Mouse (Mus musculus) CH12.LX (cell line): ENCODE results near the gene Cox19. TPM values are rescaled to one million over a fixed set of nuclear protein-coding genes. Genes with fewer than 3 reads are reported as not detected.

ENCODE experiments used
- DNase-seq: peaks from one replicate; pipeline ENCODE4 v3.0.0-alpha.2; 2013; ENCODE audit errors: extremely low read depth
- H3K27ac ChIP-seq: 2 replicates; pipeline ENCODE4 v1.5.1; 2012; ENCODE audit warnings: low read depth, mild to moderate bottlenecking, control low read depth, moderate library complexity; ENCODE audit not compliant: insufficient read depth
- H3K27me3 ChIP-seq: replicated peaks from 2 replicates; pipeline ENCODE3; 2012; ENCODE audit warnings: inconsistent platforms
- H3K36me3 ChIP-seq, 2 experiments: replicated peaks in 1 of 2; 2 replicates each; pipeline versions ENCODE3 to v1.6.1; 2012; ENCODE audit warnings: inconsistent platforms in 1 of 2, low read length in 1 of 2, mild to moderate bottlenecking in 1 of 2, mixed read lengths in 1 of 2, moderate library complexity in 1 of 2; ENCODE audit not compliant: control insufficient read depth in 1 of 2, insufficient read depth in 1 of 2
- H3K4me1 ChIP-seq, 2 experiments: 2 replicates each; pipeline ENCODE4 v1.6.1; 2012; ENCODE audit warnings: inconsistent platforms in 1 of 2, moderate library complexity in 1 of 2; ENCODE audit not compliant: insufficient read depth in 2 of 2, control insufficient read depth in 1 of 2
- H3K4me2 ChIP-seq: 2 replicates; pipeline ENCODE4 v1.6.1; 2012; ENCODE audit warnings: low read depth, mild to moderate bottlenecking, control low read depth; ENCODE audit not compliant: poor library complexity, insufficient read depth, severe bottlenecking
- H3K4me3 ChIP-seq, 3 experiments: fragments of 150-350 bp in 1 of 3; sonication (generic) in 1 of 3; replicated peaks in 1 of 3; 2 replicates each; pipeline versions ENCODE3 to v1.5.1; 2011 to 2012; ENCODE audit warnings: low read depth in 2 of 3, low read length in 2 of 3, mild to moderate bottlenecking in 2 of 3, moderate library complexity in 2 of 3, control low read depth in 1 of 3, improper control_type of control experiment in 1 of 3, inconsistent platforms in 1 of 3, mixed read lengths in 1 of 3; ENCODE audit not compliant: poor library complexity in 1 of 3
- H3K79me2 ChIP-seq: replicated peaks from 2 replicates; pipeline ENCODE4 v1.6.1; 2012; ENCODE audit warnings: mild to moderate bottlenecking, moderate library complexity; ENCODE audit not compliant: control insufficient read depth, poor library complexity, insufficient read depth, severe bottlenecking; ENCODE audit errors: extremely low read depth
- H3K9ac ChIP-seq: 2 replicates; pipeline ENCODE4 v1.6.1; 2012; ENCODE audit warnings: low read depth, mild to moderate bottlenecking, control low read depth, moderate library complexity; ENCODE audit not compliant: insufficient read depth
- H3K9me3 ChIP-seq: replicated peaks from 2 replicates; pipeline ENCODE3; 2012; ENCODE audit warnings: low read length, inconsistent platforms, mixed read lengths
- BHLHE40 ChIP-seq: IDR thresholded peaks from 2 replicates; pipeline ENCODE4 v1.6.1; 2011; ENCODE audit warnings: mild to moderate bottlenecking, low read depth, low read length, improper control_type of control experiment
- CTCF ChIP-seq, 2 experiments: IDR thresholded peaks in 1 of 2; conservative IDR thresholded peaks in 1 of 2; 2 replicates each; pipeline ENCODE4 v1.5.1; 2011 to 2012; ENCODE audit warnings: low read depth in 2 of 2, low read length in 2 of 2, improper control_type of control experiment in 1 of 2, inconsistent platforms in 1 of 2, mild to moderate bottlenecking in 1 of 2, moderate library complexity in 1 of 2
- EP300 ChIP-seq: IDR thresholded peaks from 2 replicates; pipeline ENCODE4 v1.6.1; 2011; ENCODE audit warnings: low read length, improper control_type of control experiment
- GABPA ChIP-seq: IDR thresholded peaks from 2 replicates; pipeline ENCODE4 v1.6.1; 2012; ENCODE audit warnings: low read depth, low read length, improper control_type of control experiment, inconsistent platforms; ENCODE audit not compliant: insufficient replicate concordance
- IRF4 ChIP-seq: IDR thresholded peaks from 2 replicates; pipeline ENCODE4 v1.6.1; 2014; ENCODE audit warnings: low read depth, mild to moderate bottlenecking, inconsistent platforms, low read length, improper control_type of control experiment
- MEF2A ChIP-seq: IDR thresholded peaks from 2 replicates; pipeline ENCODE4 v1.6.1; 2014; ENCODE audit warnings: low read depth, mild to moderate bottlenecking, inconsistent platforms, low read length, improper control_type of control experiment, borderline replicate concordance
- PAX5 ChIP-seq: IDR thresholded peaks from 2 replicates; pipeline ENCODE4 v1.6.1; 2012; ENCODE audit warnings: low read length, inconsistent platforms, mixed read lengths
- POLR2A ChIP-seq: IDR thresholded peaks from 2 replicates; pipeline ENCODE4 v1.6.1; 2011; ENCODE audit warnings: low read depth, mild to moderate bottlenecking, improper control_type of control experiment, low read length
- RAD21 ChIP-seq: IDR thresholded peaks from 2 replicates; pipeline ENCODE4 v1.6.1; 2011; ENCODE audit warnings: low read depth, mild to moderate bottlenecking, low read length, improper control_type of control experiment, moderate library complexity
- SMC3 ChIP-seq: IDR thresholded peaks from 2 replicates; pipeline ENCODE4 v1.6.1; 2011; ENCODE audit warnings: low read depth, low read length, improper control_type of control experiment
- TCF12 ChIP-seq: IDR thresholded peaks from 2 replicates; pipeline ENCODE4 v1.6.1; 2014; ENCODE audit warnings: low read depth, mild to moderate bottlenecking, inconsistent platforms, low read length, improper control_type of control experiment
- UBTF ChIP-seq: IDR thresholded peaks from 2 replicates; pipeline ENCODE4 v1.6.1; 2012; ENCODE audit warnings: low read depth, mild to moderate bottlenecking, inconsistent platforms, low read length, improper control_type of control experiment, moderate library complexity
- USF1 ChIP-seq: IDR thresholded peaks from 2 replicates; pipeline ENCODE4 v1.6.1; 2014; ENCODE audit warnings: low read depth, mild to moderate bottlenecking, inconsistent platforms, low read length, improper control_type of control experiment
- USF2 ChIP-seq: conservative IDR thresholded peaks from 2 replicates; pipeline ENCODE4 v1.6.1; 2011; ENCODE audit warnings: low read depth, low read length, improper control_type of control experiment
- ZKSCAN1 ChIP-seq: IDR thresholded peaks from 2 replicates; pipeline ENCODE4 v1.6.1; 2012; ENCODE audit warnings: low read depth, inconsistent platforms, low read length, improper control_type of control experiment, borderline replicate concordance
- ZNF384 ChIP-seq: IDR thresholded peaks from 2 replicates; pipeline ENCODE4 v1.6.1; 2012; ENCODE audit warnings: low read depth, low read length, improper control_type of control experiment, inconsistent platforms
- dilution Hi-C: fragments of 300-500 bp; cut with MboI; formaldehyde crosslinking; loops from 2 replicates; pipeline ENCODE4 v1.14.3; 2020; ENCODE audit warnings: low sequenced_read_pairs; ENCODE audit not compliant: extremely low pct_unique_long_range_greater_than_20kb, extremely low pct_ligation_motif_present
- in situ Hi-C: fragments of 300-500 bp; cut with MboI; formaldehyde crosslinking; loops from 3 replicates; pipeline ENCODE4 v1.14.3; 2019; ENCODE audit warnings: low sequenced_read_pairs, low pct_ligation_motif_present, low pct_unique_long_range_greater_than_20kb, mixed read lengths
- polyA plus RNA-seq: library from polyadenylated mRNA; unstranded; fragments of >175 nt; gene quantifications from 2 replicates; pipeline ENCODE4 v1.2.1, GENCODE M21; 2012; ENCODE audit warnings: low read depth; ENCODE audit not compliant: insufficient read length
- total RNA-seq, 2 experiments: library from RNA; depleted of rRNA; stranded (reverse); fragments of 300-350 nt in 1 of 2; fragments of >200 nt in 1 of 2; gene quantifications; 2 replicates each; pipeline ENCODE4 v1.2.3; 2012 to 2014

Cox19 gene
- total and polyA plus RNA-seq, 3 experiments, result 30.1 to 70.1 (median 32.1) TPM

DNA sequence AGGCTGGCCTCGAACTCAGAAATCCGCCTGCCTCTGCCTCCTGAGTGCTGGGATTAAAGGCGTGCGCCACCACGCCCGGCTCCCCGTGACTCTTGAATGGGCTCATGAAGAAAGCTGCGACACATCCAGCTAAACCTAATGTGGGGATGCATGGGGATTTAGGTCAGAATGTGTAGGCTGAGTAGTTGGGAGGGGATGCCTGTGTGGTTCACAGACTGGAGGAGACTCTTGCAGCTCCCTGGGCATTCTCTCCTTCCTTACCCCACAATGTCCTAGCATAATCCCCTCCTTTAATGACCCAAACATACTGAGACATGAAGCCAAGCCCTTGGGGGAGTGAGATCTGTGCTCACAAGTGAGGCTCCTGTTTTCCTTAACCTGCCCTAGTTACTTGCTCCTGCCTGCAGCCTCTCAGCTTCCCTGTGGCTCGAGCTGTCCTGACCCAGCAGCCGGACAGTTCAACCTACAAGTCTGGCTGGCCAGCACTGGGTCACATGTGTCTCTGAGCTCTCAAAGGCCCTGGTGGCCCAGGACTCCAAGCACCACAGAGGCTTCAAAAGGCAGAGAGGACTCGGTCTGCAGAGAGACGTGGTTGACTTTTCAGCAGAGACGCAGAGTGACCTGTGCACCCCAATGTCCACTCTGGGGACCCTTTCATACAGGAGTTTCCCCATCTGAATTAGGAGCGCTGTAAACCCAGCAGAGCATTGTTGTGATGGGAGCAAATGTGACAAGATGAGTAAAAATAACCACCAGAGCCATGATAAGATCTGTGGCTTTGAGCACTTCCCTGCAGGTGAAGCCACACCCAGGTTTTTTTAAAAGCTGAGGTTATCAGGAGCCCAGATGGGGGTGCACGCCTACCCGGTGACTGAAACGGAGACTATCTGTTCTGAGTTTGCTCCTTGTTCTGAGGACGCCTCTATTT is 30.6 kb upstream of the Cox19 start:
- TF ChIP-seq USF2 (no peak), EP300 (peak; percentile 24; the same call in 1 of the 2 replicates), MEF2A (peak; percentile 52; the same call in 1 of the 2 replicates), IRF4 (peak; percentile 19; the same call in 1 of the 2 replicates), ZKSCAN1 (no peak), ZNF384 (peak; percentile 82), BHLHE40 (peak; percentile 34; the same call in 1 of the 2 replicates), POLR2A (no peak)
- TF ChIP-seq, all 38 proteins: peak for 5
- Histone ChIP-seq H3K9me3 (no peaks in the 10 kb centered on the region), H3K79me2 (no peaks in the 10 kb centered on the region), H3K27me3 (no peaks in the 10 kb centered on the region), H3K36me3 (peaks cover 0 to 42% of the 10 kb centered on the region in 2 experiments), H3K9ac (no peak overlapping the region), H3K4me1 (peaks cover 0 to 20% of the 10 kb centered on the region in 2 experiments; a peak in 2 of 4 replicates), H3K4me3 (no peak overlapping the region), H3K4me2 (no peak overlapping the region), H3K27ac (no peak overlapping the region)
- DNase-seq, result peak; percentile 68
- in situ Hi-C loops, result no loop called here
- dilution Hi-C loops, result no loop called here

DNA sequence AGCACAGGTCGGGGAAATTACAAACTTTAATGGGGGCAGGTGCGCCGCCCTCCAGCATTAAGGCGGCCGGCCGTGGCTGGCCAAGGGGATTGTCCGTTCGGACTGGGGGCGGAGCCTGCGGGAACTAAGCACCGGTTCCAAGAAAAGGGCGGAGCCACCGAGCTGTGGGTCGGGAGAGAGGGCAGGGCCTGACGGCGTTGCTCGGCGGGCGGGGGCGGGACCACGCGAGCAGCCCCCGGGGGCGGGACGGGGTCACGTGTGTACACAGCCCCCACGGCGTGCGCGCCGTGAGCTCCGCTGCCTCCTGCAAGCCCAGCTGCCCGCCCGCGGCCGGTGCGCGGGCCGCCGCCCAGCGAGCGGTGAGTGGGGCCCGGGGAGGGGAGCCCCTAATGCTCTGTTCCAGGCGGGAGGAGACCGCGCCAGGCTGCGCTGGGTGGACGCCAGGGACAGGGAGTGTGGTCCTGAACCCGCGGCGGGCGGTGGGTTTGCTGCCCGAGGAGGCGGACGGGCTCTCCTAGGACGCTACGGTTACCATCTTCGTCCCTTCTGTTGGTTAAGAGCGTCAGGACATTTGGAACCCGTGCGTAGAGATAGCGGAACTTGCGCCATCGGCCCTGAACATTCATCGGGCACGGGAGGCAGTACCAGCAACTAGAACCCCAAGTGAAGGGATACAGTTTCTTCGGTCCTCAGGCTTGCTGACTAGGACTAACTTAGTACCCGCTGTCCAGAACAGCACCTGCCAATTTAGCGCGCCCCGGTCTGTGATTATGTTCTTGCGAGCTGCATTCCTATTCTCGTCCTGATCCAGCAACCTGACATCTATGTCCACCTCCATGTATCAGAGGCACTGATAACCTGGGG is 29.4 kb upstream of the Cox19 start:
- H3K4me1 ChIP-seq, result peaks cover 0 to 20% of the 10 kb centered on the region in 2 experiments; a peak in 2 of 4 replicates

More for the DNA sequence above, 29.4 kb upstream of the Cox19 start:
- TF ChIP-seq BHLHE40 (peak; percentile 71), CTCF (conservative IDR thresholded peaks at IDR 0.05 in 1 of 2, IDR thresholded peaks at IDR 0.05 in 1 of 2; ENCODE audit: low read depth in 2 of 2, low read length in 2 of 2) (no peak), POLR2A (no peak), TCF12 (0 out of 2 replicates have a peak, but pooled peaks have one; percentile 23), RAD21 (no peak), UBTF (no peak), PAX5 (no peak), GABPA (no peak), USF1 (peak; percentile 62), SMC3 (no peak)
- dilution Hi-C loops (no loop called here), in situ Hi-C loops (no loop called here)
- Histone ChIP-seq H3K9me3 (no peaks in the 10 kb centered on the region), H3K27ac (no peak overlapping the region), H3K9ac (peak overlapping the region; percentile 14; the same call in 1 of the 2 replicates), H3K79me2 (no peaks in the 10 kb centered on the region), H3K36me3 (peaks cover 0 to 41% of the 10 kb centered on the region in 2 experiments), H3K4me3 (peak overlapping the region in 2 of 3 experiments; percentile 13 to 68), H3K27me3 (no peaks in the 10 kb centered on the region), H3K4me2 (peak overlapping the region; percentile 57)
- DNase-seq, result no peak
